Mouse (Mus musculus) forebrain, embryonic 15.5 days (tissue): ENCODE data around the gene Exoc6. TPM values are rescaled to one million over a fixed set of nuclear protein-coding genes. Genes with fewer than 3 reads are reported as not detected.

Experiments used
- ATAC-seq: fragments of 200-750 bp; cut with Nextera tagmentation; replicated peaks from 2 replicates; pipeline ENCODE4 v1.8.0; 2017; ENCODE audit warnings: mild to moderate bottlenecking, moderate TSS enrichment, moderate library complexity
- H3K27ac ChIP-seq: fragments of 300-500 bp; sonication (generic); replicated peaks from 2 replicates; pipeline ENCODE4 v1.5.1; 2015; ENCODE audit warnings: mild to moderate bottlenecking, inconsistent platforms
- H3K27me3 ChIP-seq: fragments of 300-500 bp; sonication (generic); 2 replicates; pipeline ENCODE4 v1.6.1; 2015; ENCODE audit warnings: inconsistent platforms
- H3K36me3 ChIP-seq: fragments of 300-500 bp; sonication (generic); 2 replicates; pipeline ENCODE4 v1.6.1; 2015; ENCODE audit warnings: mild to moderate bottlenecking, inconsistent platforms
- H3K4me1 ChIP-seq: fragments of 300-500 bp; sonication (generic); 2 replicates; pipeline ENCODE4 v1.6.1; 2015; ENCODE audit warnings: inconsistent platforms
- H3K4me2 ChIP-seq: fragments of 300-500 bp; sonication (generic); replicated peaks from 2 replicates; pipeline ENCODE4 v1.6.1; 2015; ENCODE audit warnings: mild to moderate bottlenecking, inconsistent platforms
- H3K4me3 ChIP-seq: fragments of 300-500 bp; sonication (generic); 2 replicates; pipeline ENCODE4 v1.5.1; 2015; ENCODE audit warnings: mild to moderate bottlenecking, inconsistent platforms
- H3K9ac ChIP-seq: fragments of 300-500 bp; sonication (generic); replicated peaks from 2 replicates; pipeline ENCODE4 v1.6.1; 2015; ENCODE audit warnings: mild to moderate bottlenecking, inconsistent platforms
- H3K9me3 ChIP-seq: fragments of 300-500 bp; sonication (generic); 2 replicates; pipeline ENCODE4 v1.6.1; 2016; ENCODE audit warnings: inconsistent platforms
- whole genome bisulfite sequencing: fragments of 180-500 bp; shearing (Covaris S2); methylation state at CpG from one replicate; pipeline ENCODE4 v1.1.7; 2015; ENCODE audit warnings: mixed read lengths; 5-methylcytosine and 5-hydroxymethylcytosine counted together
- polyA plus RNA-seq: library from polyadenylated mRNA; unstranded; fragments of >200 nt; fragmentation: Nextera tagmentation; extraction: Ambion mirVana; gene quantifications from 2 replicates; pipeline ENCODE4 v1.2.1, GENCODE M21; 2015

The Exoc6 gene
- 22.0 and 22.1 TPM in 2 replicates for polyA plus RNA-seq

DNA sequence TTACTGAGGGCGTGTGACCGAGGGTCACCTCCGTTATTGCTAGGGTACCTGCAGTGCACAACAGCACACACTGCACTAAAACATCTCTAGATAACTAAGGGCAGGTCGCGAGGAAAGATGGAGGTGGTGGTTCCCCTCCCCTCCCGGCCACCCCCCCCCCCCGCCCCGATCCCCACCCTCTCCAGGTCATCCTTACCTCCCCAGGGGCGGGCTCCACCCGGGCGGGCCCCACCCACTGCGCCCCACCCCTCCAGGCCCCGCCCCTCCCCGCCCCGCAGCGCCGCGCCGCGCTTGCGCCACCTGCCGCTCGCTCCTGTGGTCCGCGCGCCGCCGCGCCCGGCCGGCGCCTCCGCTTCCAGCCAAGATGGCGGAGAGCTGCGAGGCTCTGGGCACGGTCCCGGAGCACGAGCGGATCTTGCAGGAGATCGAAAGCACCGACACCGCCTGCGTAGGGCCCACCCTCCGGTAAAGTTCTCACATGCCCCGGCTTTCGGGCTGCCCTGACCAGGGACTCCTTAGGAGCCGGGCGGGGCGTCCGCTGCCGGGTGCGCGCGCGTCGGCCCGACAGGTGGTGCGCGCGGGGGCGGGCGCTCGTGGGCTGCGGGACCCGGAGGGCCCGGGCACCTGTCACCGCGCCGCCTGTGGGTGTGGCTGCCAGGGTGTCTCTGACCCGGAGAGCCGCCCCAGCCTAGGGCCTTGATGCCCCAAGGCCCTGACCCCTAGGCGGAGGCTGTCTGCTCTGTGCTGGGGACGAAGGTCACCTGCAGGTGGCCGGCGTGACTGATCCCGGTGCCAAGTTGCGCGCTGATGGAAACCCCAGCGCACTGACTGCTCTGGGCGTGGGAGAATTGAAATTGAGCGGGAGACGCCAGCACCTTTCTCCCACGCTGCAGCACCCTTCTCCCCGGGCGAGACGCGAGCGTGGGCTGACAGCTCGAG lies at the start of gene Exoc6:
Gene Exoc6 (plus strand): TSS at position 318 of the 939 bp plus-strand sequence.
- Histone ChIP-seq H3K27ac (peak within 1 kb of the TSS; percentile 74), H3K27me3 (peaks cover 7% of the 10 kb centered on the region; the same call in 1 of the 2 replicates), H3K9me3 (no peaks in the 10 kb centered on the region), H3K4me3 (peak within 1 kb of the TSS; percentile 62), H3K36me3 (no peaks in the 10 kb centered on the region), H3K4me1 (0 out of 2 replicates have a peak, but pooled peaks cover 3% of the 10 kb centered on the region), H3K4me2 (peak within 1 kb of the TSS; percentile 70), H3K9ac (peak within 1 kb of the TSS; percentile 77)
- WGBS, result under 1% methylated on average over 72 of the region's 89 CpGs
- ATAC-seq, result peak; percentile 91

DNA sequence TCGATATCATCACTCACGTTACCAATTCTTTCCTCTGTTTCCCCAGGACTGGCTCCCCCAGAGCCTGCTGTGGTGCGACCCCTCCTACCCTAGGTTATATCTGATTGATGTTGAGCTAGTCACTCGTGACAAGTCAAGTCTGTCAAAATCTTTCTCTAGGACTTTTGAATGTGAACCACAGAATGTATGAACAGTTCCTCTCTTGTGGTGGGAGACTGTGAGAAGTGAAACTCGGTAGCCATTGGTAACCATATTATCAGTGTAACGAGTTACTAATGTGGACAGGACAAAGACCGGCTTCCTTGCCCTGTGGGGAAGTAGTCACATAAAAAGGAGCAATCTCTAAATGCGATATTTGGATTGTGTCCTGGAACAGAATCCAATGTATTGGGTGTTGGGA lies 47.2 kb upstream of the Exoc6 start:
- Histone ChIP-seq H3K4me2 (no peak overlapping the region), H3K9me3 (no peaks in the 10 kb centered on the region), H3K36me3 (no peaks in the 10 kb centered on the region), H3K27me3 (no peaks in the 10 kb centered on the region), H3K4me3 (no peak overlapping the region), H3K4me1 (no peaks in the 10 kb centered on the region), H3K9ac (no peak overlapping the region), H3K27ac (no peak overlapping the region)
- no peak for ATAC-seq
- WGBS, result 81% methylated on average over 8 of the region's 8 CpGs

DNA sequence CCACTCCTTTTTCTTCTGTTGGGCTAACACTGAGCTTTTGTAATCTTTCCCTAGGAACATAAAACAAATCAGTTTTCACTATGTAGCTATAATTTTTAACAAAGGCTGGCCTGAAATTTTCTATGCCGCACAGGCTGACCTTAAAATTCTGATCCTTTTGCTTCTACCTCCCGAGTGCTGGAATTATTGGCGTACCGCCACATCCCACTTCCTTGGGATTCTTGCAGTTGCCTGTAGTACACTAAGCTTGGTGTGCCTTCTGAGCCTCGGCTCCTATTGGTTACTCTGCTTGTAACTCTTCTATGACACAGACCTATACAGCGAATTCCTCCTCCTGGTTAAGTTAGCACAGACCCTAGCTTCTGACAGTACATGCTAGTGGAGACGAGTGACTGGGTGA lies 44.2 kb upstream of the Exoc6 start:
- H3K27me3 ChIP-seq, result no peaks in the 10 kb centered on the region
- H3K4me2 ChIP-seq, result no peak overlapping the region
- H3K9ac ChIP-seq, result no peak overlapping the region
- no peak overlapping the region for H3K27ac ChIP-seq
- H3K4me3 ChIP-seq, result no peak overlapping the region
- no peaks in the 10 kb centered on the region for H3K9me3 ChIP-seq
- ATAC-seq, result no peak
- H3K4me1 ChIP-seq, result no peaks in the 10 kb centered on the region
- 76% methylated on average over 7 of the region's 7 CpGs for WGBS
- H3K36me3 ChIP-seq, result no peaks in the 10 kb centered on the region

DNA sequence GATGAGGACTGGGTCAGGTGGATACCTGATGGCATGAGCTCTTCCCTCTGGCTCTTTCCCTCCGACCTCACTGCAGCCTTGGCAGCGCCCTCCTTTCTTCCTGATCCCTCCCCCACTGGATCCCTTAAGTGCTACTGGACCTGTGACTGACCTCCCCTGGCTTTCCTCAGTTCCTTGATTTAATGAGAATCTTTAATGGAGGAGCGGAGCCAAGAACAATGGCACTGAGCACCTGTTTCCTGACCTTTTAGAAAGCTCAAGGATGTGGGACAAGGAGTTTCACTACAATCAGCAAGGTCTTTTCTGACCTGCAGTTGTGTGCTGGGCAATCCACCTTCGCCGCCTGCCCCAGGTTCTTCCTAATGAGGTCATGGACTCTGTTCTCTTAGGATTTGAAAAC lies 43.6 kb upstream of the Exoc6 start:
- H3K9ac ChIP-seq, result no peak overlapping the region
- no peaks in the 10 kb centered on the region for H3K36me3 ChIP-seq
- H3K4me3 ChIP-seq, result no peak overlapping the region
- no peak overlapping the region for H3K4me2 ChIP-seq
- H3K9me3 ChIP-seq, result no peaks in the 10 kb centered on the region
- ATAC-seq, result no peak
- 64% methylated on average over 5 of the region's 5 CpGs for WGBS
- no peak overlapping the region for H3K27ac ChIP-seq
- no peaks in the 10 kb centered on the region for H3K4me1 ChIP-seq
- no peaks in the 10 kb centered on the region for H3K27me3 ChIP-seq

DNA sequence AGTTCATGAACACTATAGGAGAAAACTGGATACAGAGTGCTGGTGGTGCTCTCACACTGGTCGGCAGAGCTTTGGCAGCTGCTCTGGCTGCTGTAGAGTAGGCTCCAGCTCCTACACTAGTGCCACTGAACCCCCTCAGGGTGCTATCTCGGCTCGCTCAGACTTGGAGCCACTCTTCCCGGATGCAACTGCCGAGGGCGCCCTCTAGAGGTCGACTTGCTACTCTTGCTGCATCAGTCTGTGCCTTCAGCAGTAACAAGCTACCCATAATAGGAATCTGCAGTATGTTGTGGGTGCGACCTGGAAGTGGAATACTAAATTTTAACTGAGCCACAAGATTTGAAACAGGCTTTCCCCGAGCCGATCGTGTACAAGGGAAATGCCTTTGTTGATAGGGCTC lies 40.5 kb upstream of the Exoc6 start:
- H3K27me3 ChIP-seq, result no peaks in the 10 kb centered on the region
- H3K4me3 ChIP-seq, result no peak overlapping the region
- no peaks in the 10 kb centered on the region for H3K36me3 ChIP-seq
- 18% methylated on average over 11 of the region's 11 CpGs for WGBS
- H3K4me2 ChIP-seq, result no peak overlapping the region
- no peak for ATAC-seq
- no peaks in the 10 kb centered on the region for H3K4me1 ChIP-seq
- H3K9ac ChIP-seq, result no peak overlapping the region
- H3K27ac ChIP-seq, result no peak overlapping the region
- H3K9me3 ChIP-seq, result no peaks in the 10 kb centered on the region

DNA sequence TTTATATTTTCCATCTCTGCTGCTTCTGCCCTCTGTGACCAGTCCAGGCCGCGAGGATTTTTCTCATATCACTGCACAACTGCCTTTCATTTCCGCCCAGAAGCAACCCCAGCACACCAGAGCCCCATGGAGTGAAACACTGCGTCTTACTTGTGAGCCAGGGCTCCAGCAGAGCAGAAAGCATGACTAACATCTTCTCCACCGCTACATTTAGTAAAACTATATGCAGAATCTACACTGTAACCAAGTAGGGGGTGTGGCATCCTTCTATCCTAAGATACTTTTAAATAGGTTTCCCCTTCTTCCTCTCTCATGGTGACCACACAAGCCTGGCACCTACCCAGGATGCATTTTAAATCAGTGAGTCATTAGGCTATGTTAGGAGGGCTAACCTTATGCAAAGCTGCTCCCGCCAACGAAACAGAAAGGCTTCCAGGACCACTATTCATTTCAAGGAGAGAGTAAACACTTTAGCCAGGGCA lies 35.4 kb upstream of the Exoc6 start:
- WGBS, result 59% methylated on average over 7 of the region's 7 CpGs
- Histone ChIP-seq H3K27me3 (no peaks in the 10 kb centered on the region), H3K4me1 (no peaks in the 10 kb centered on the region), H3K4me2 (no peak overlapping the region), H3K9ac (no peak overlapping the region), H3K27ac (no peak overlapping the region), H3K4me3 (no peak overlapping the region), H3K9me3 (no peaks in the 10 kb centered on the region), H3K36me3 (no peaks in the 10 kb centered on the region)
- no peak for ATAC-seq

DNA sequence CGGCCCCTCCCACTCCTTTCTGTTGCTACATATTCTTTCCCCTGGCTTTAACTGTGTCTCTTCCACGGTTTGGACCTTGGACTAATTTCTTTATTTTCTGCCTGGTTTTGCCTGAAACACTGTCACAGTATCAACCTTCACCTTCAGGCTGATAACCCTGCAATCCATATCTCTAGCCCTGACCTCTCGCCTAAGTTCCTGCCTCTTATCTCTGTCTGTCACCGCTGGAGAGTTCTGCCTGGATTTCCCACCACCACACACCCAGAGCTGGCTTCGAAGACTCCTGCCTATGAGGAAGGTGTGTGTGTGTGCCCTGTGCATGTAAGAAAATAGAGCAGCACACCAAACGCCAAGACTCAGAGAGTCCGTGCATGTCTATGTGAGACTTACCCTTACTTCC lies 32.8 kb upstream of the Exoc6 start:
- WGBS, result 89% methylated on average over 7 of the region's 7 CpGs
- Histone ChIP-seq H3K4me2 (no peak overlapping the region), H3K27me3 (no peaks in the 10 kb centered on the region), H3K4me3 (no peak overlapping the region), H3K9ac (no peak overlapping the region), H3K9me3 (no peaks in the 10 kb centered on the region), H3K27ac (no peak overlapping the region), H3K4me1 (no peaks in the 10 kb centered on the region), H3K36me3 (no peaks in the 10 kb centered on the region)
- no peak for ATAC-seq

DNA sequence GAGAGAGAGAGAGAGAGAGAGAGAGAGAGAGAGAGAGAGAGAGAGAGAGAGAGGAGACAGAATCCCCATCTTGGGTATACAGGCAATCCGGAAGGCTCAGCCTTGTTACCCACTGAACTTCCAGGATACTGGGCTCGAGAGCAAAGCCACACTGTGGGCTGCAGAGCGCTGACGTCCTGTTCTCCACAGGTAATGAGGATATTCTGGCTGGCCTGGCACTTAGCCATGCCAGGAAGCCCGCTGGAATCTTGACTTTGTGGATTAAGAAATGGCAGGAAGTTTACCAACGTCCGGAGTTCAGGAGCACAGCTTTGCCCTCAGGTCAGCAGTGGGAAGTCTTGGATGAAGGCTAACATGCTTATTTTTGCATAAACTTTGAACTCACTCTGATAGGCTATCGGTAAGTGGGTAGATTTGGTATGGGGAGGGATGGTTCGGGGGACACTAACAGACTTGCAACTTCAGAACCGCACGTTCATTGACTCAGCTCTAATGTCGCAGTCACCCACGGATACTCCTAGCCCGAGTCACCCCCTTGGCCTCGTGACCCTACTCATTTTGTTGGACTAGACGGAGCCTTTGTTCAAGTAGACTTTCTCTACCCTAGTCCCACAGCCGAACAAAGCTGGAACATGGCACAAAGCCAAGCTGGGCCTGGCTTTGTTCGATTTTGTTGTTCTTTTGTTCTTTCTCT lies 29.3 kb upstream of the Exoc6 start:
- Histone ChIP-seq H3K4me3 (no peak overlapping the region), H3K9ac (no peak overlapping the region), H3K27ac (no peak overlapping the region), H3K9me3 (no peaks in the 10 kb centered on the region), H3K27me3 (no peaks in the 10 kb centered on the region), H3K36me3 (no peaks in the 10 kb centered on the region), H3K4me1 (no peaks in the 10 kb centered on the region), H3K4me2 (no peak overlapping the region)
- no peak for ATAC-seq
- WGBS, result 56% methylated on average over 18 of the region's 18 CpGs

DNA sequence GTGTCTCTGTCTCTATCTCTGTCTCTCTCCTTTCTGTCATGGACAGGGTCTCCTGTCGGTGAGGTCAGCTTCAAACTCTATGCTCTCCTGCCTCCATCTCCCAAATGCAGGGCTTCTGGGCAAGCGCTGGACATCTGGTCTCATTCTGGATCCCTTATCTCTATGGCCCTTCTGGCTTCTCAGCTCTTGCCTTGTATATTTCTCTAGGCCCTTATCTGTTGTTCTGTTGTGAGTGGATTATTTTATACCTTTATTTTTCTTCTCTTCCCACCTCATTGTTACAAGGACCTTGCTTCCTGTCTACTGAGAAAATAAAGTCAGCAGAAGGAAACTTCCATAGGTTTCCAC lies 28.8 kb upstream of the Exoc6 start:
- H3K9me3 ChIP-seq, result no peaks in the 10 kb centered on the region
- no peak overlapping the region for H3K27ac ChIP-seq
- no peak overlapping the region for H3K4me3 ChIP-seq
- no peaks in the 10 kb centered on the region for H3K36me3 ChIP-seq
- ATAC-seq, result no peak
- no peaks in the 10 kb centered on the region for H3K27me3 ChIP-seq
- no peak overlapping the region for H3K9ac ChIP-seq
- no peak overlapping the region for H3K4me2 ChIP-seq
- no peaks in the 10 kb centered on the region for H3K4me1 ChIP-seq
- whole genome bisulfite sequencing, result 72% methylated on average over 2 of the region's 2 CpGs

DNA sequence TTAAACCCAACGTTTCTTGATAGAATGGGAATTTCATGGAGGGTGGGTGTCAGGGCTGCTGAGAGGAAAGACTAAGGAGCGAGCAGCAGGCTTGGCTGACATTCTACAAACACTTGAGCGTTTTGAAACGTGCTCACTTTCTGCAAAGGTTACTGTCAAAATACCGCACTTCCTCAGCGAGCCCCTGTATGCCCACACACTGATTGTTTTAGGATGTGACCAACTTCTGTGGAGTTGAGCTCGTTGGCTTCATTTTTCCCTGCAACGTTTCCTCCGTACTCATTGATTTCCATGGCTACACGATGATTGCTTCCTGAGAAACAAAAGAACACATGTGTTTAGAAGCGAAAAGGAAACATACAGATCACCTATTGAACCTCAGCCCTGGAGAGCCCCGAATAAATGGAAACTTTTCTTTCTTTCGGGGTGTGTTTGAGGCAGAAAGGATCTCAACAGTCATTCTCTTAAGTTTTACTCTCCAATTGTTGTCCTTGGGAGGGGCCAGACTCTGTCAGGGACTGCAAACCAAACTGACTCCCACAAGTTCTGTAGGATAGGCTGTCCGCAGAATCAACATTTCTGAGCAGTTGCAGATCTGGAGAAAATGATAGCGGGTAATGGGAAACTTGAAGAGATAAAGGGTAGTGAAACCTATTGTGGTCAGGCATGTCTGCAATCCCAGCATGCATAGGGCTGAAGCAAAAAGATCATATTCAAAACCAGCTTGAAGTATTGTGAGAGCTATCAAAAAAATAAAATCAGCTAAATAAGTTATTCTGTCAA lies 26.7 kb upstream of the Exoc6 start:
- no peaks in the 10 kb centered on the region for H3K4me1 ChIP-seq
- no peak for ATAC-seq
- H3K4me2 ChIP-seq, result no peak overlapping the region
- H3K9me3 ChIP-seq, result no peaks in the 10 kb centered on the region
- no peak overlapping the region for H3K4me3 ChIP-seq
- WGBS, result 78% methylated on average over 15 of the region's 15 CpGs
- H3K27me3 ChIP-seq, result no peaks in the 10 kb centered on the region
- no peak overlapping the region for H3K9ac ChIP-seq
- no peak overlapping the region for H3K27ac ChIP-seq
- no peaks in the 10 kb centered on the region for H3K36me3 ChIP-seq

DNA sequence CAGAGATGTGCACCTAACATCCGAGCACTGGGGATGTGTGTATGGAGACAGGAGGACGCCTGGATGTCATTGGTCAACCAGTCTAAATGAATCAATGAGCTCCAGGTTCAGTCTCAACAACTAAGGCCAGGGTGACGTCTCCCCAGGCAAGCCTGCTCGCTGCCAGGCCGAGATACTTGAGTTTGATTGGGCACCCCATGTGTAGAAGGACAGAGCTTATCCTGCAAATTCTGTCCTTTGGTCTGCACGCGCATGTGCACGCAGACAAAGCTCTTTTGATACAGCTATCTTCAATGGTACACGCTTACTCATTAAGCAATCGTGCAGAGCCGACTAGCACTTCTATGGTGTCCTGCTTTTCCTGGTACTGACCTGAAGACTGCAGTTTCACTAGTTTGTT lies 24.3 kb upstream of the Exoc6 start:
- Histone ChIP-seq H3K4me1 (no peaks in the 10 kb centered on the region), H3K4me3 (no peak overlapping the region), H3K27ac (no peak overlapping the region), H3K9me3 (no peaks in the 10 kb centered on the region), H3K9ac (no peak overlapping the region), H3K27me3 (no peaks in the 10 kb centered on the region), H3K4me2 (no peak overlapping the region), H3K36me3 (no peaks in the 10 kb centered on the region)
- ATAC-seq, result no peak
- WGBS, result 77% methylated on average over 11 of the region's 11 CpGs

DNA sequence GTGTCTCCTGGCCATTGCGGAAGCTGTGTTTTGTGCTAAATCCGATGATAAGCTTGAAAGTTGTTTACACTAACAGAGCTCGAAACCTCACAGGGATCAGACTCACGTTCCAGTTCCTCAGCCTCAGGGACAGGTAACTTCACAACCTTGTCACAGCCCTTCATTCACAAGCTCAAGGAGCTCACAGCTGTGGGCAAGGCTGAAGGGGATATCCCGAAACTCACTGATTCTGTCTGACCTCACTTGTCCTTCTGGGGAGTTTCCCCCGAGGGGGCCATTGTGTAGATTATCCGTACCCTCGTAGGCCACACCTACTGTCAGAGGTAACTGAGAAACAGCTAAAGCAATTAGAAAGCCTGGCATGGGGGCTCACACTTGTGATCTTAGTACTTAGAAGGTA lies 23.4 kb upstream of the Exoc6 start:
- Histone ChIP-seq H3K9ac (no peak overlapping the region), H3K9me3 (no peaks in the 10 kb centered on the region), H3K4me1 (no peaks in the 10 kb centered on the region), H3K4me2 (no peak overlapping the region), H3K27me3 (no peaks in the 10 kb centered on the region), H3K4me3 (no peak overlapping the region), H3K27ac (no peak overlapping the region), H3K36me3 (no peaks in the 10 kb centered on the region)
- 32% methylated on average over 8 of the region's 8 CpGs for WGBS
- ATAC-seq, result no peak
